Mouse (Mus musculus) G1E (cell line): ENCODE data around the gene Pkp4. TPM values are rescaled to one million over a fixed set of nuclear protein-coding genes. Genes with fewer than 3 reads are reported as not detected.

ENCODE experiments used
- ATAC-seq: 2 replicates; pipeline ENCODE4 v1.8.0; 2016; ENCODE audit warnings: mild to moderate bottlenecking; ENCODE audit not compliant: insufficient number of reproducible peaks, poor library complexity, low FRiP score, severe bottlenecking; ENCODE audit errors: extremely low read depth
- DNase-seq: peaks from one replicate; pipeline ENCODE4 v3.0.0; 2012; ENCODE audit warnings: low spot score
- H3K27me3 ChIP-seq: 2 replicates; pipeline ENCODE4 v1.6.1; 2012; ENCODE audit warnings: mild to moderate bottlenecking, low read length, inconsistent platforms; ENCODE audit not compliant: insufficient read depth
- H3K36me3 ChIP-seq: replicated peaks from 2 replicates; pipeline ENCODE3; 2012; ENCODE audit warnings: mild to moderate bottlenecking, inconsistent platforms
- H3K4me1 ChIP-seq: 2 replicates; pipeline ENCODE4 v1.6.1; 2012; ENCODE audit warnings: low read depth, low read length, inconsistent platforms, mixed read lengths; ENCODE audit not compliant: insufficient read depth
- H3K4me3 ChIP-seq: 2 replicates; pipeline ENCODE4 v1.5.1; 2012; ENCODE audit warnings: low read depth, mild to moderate bottlenecking, inconsistent platforms, low read length, moderate library complexity, mixed read lengths
- H3K9me3 ChIP-seq: replicated peaks from 2 replicates; pipeline ENCODE4 v1.6.1; 2012; ENCODE audit warnings: inconsistent platforms
- CTCF ChIP-seq: IDR thresholded peaks from 2 replicates; pipeline ENCODE4 v1.5.1; 2012; ENCODE audit warnings: low read depth, low read length, inconsistent platforms, mixed read lengths
- GATA1 ChIP-seq: IDR thresholded peaks from 2 replicates; pipeline ENCODE4 v1.6.1; 2012; ENCODE audit warnings: borderline replicate concordance, low read length, inconsistent platforms, mixed read lengths
- GATA2 ChIP-seq: IDR thresholded peaks from 2 replicates; pipeline ENCODE4 v1.6.1; 2012; ENCODE audit warnings: low read depth, low read length, inconsistent platforms, borderline replicate concordance
- POLR2AphosphoS5 ChIP-seq: IDR thresholded peaks from 2 replicates; pipeline ENCODE4 v1.6.1; 2012; ENCODE audit warnings: low read depth, low read length, inconsistent platforms; ENCODE audit not compliant: insufficient replicate concordance
- TAL1 ChIP-seq: conservative IDR thresholded peaks from 2 replicates; pipeline ENCODE4 v1.6.1; 2012; ENCODE audit warnings: low read depth, low read length, inconsistent platforms, mixed read lengths
- polyA plus RNA-seq: library from polyadenylated mRNA; stranded (reverse); fragments of >175 nt; gene quantifications from 2 replicates; pipeline ENCODE4 v1.2.3, GENCODE M21; 2012
- total RNA-seq, 2 experiments: library from RNA; stranded (forward) in 1 of 2; stranded (reverse) in 1 of 2; fragments of 200-1000 nt in 1 of 2; fragments of >200 nt in 1 of 2; fragmentation: Nextera tagmentation in 1 of 2; gene quantifications; 2 replicates each; pipeline ENCODE4 v1.2.3; 2014 to 2017

Pkp4 gene
- total and polyA plus RNA-seq, 3 experiments: 29.1 to 61.0 (median 58.7) TPM

- no peaks in the 10 kb centered on the region for H3K27me3 ChIP-seq
- ATAC-seq (no peak), DNase-seq (no peak)
- no peaks in the 10 kb centered on the region for H3K9me3 ChIP-seq
- H3K4me1 ChIP-seq: peaks cover 8% of the 10 kb centered on the region
- no peak for TF ChIP-seq CTCF
- H3K36me3 ChIP-seq: peaks cover 63% of the 10 kb centered on the region
- no peak overlapping the region for H3K4me3 ChIP-seq
These were observed 26.3 kb downstream of the Pkp4 start for GRCm38 (mm10) chr2:59186966-59187365.

- Histone ChIP-seq H3K9me3 (no peaks in the 10 kb centered on the region), H3K4me3 (no peak overlapping the region), H3K27me3 (no peaks in the 10 kb centered on the region), H3K4me1 (peaks cover 8% of the 10 kb centered on the region), H3K36me3 (peaks cover 68% of the 10 kb centered on the region)
- TF ChIP-seq TAL1 (no peak), POLR2AphosphoS5 (no peak), GATA1 (no peak), CTCF (no peak), GATA2 (no peak)
- ATAC-seq (no peak), DNase-seq (no peak)
These were observed 27.7 kb downstream of the Pkp4 start for GRCm38 (mm10) chr2:59188306-59188705.

DNA sequence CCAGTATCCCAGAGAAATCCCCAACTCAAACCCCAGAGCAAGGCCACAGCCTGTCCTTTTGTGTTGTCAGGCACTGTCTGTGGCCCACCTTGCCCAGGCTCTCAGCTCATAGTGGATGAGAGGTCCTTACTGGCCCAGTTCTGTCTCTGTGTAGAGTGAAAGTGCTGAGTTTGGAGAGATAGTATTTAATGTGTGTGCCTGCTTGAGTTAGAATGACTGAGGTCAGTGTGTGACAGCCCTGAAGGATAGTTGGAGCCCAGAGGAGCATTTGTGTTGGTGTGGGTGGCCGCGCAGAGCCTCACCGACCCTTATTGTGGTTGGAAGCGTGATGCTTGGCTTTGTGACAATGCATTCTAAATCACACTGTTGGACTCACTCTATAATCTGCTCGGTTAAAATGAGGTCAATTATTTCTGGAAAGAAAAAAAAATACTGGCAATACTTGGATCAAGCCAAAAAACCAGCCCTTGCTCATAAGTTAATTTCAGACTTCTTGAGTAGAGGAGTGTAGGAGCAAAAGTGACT lies 29.1 kb downstream of the Pkp4 start:
- no peaks in the 10 kb centered on the region for H3K9me3 ChIP-seq
- no peak for TF ChIP-seq GATA2
- no peak for TF ChIP-seq TAL1
- TF ChIP-seq GATA1: no peak
- TF ChIP-seq CTCF: no peak
- TF ChIP-seq POLR2AphosphoS5: no peak
- H3K27me3 ChIP-seq: no peaks in the 10 kb centered on the region
- H3K4me3 ChIP-seq: no peak overlapping the region
- H3K4me1 ChIP-seq: peaks cover 4% of the 10 kb centered on the region; the same call in 1 of the 2 replicates
- no peak for ATAC-seq
- no peak for DNase-seq
- peaks cover 69% of the 10 kb centered on the region for H3K36me3 ChIP-seq

GRCm38 (mm10) chr2:59190186-59190585 lies 29.5 kb downstream of the Pkp4 start:
- no peak for ATAC-seq
- no peaks in the 10 kb centered on the region for H3K27me3 ChIP-seq
- H3K4me1 ChIP-seq: peaks cover 4% of the 10 kb centered on the region; the same call in 1 of the 2 replicates
- TF ChIP-seq TAL1 (no peak), GATA2 (no peak), POLR2AphosphoS5 (no peak), CTCF (no peak), GATA1 (no peak)
- H3K9me3 ChIP-seq: no peaks in the 10 kb centered on the region
- H3K4me3 ChIP-seq: no peak overlapping the region
- H3K36me3 ChIP-seq: peaks cover 70% of the 10 kb centered on the region
- no peak for DNase-seq

GRCm38 (mm10) chr2:59191466-59191865 lies 30.8 kb downstream of the Pkp4 start:
- H3K4me3 ChIP-seq: no peak overlapping the region
- DNase-seq (no peak), ATAC-seq (no peak)
- H3K36me3 ChIP-seq: peaks cover 71% of the 10 kb centered on the region
- H3K27me3 ChIP-seq: no peaks in the 10 kb centered on the region
- no peaks in the 10 kb centered on the region for H3K9me3 ChIP-seq
- TF ChIP-seq GATA1: no peak
- no peak for TF ChIP-seq GATA2
- no peak for TF ChIP-seq CTCF
- TF ChIP-seq POLR2AphosphoS5: no peak
- no peak for TF ChIP-seq TAL1
- peaks cover 4% of the 10 kb centered on the region; the same call in 1 of the 2 replicates for H3K4me1 ChIP-seq

DNA sequence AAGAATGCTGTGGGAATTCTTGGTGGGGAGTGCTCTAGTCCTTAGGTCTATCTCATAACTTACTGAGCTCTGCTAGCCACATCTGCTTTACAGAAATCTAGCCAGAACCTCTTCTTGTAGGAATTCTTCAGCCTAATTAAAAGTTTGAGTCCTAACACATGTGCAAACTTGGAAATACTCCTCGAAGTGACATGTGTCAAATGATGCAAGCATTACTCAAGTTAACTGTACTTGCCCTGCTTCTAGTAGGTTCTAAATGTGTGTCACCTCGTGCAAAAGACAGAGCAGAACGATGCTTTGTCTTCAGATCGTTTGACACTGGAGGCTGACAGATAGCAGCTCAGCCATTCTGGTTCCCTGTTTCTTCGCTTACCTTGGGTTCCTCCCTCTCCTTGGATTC lies 32.5 kb downstream of the Pkp4 start:
- Histone ChIP-seq H3K27me3 (no peaks in the 10 kb centered on the region), H3K36me3 (peaks cover 63% of the 10 kb centered on the region), H3K9me3 (no peaks in the 10 kb centered on the region), H3K4me3 (no peak overlapping the region), H3K4me1 (peaks cover 6% of the 10 kb centered on the region)
- DNase-seq (no peak), ATAC-seq (no peak)
- TF ChIP-seq POLR2AphosphoS5 (no peak), GATA2 (no peak), CTCF (no peak), GATA1 (no peak), TAL1 (no peak)

GRCm38 (mm10) chr2:59197156-59197555 lies 36.5 kb downstream of the Pkp4 start:
- peaks cover 52% of the 10 kb centered on the region for H3K36me3 ChIP-seq
- no peaks in the 10 kb centered on the region for H3K27me3 ChIP-seq
- H3K4me1 ChIP-seq: peaks cover 2% of the 10 kb centered on the region; the same call in 1 of the 2 replicates
- ATAC-seq (no peak), DNase-seq (no peak)
- TF ChIP-seq TAL1 (no peak), POLR2AphosphoS5 (no peak), GATA2 (no peak), CTCF (no peak), GATA1 (no peak)
- H3K9me3 ChIP-seq: no peaks in the 10 kb centered on the region
- H3K4me3 ChIP-seq: no peak overlapping the region
